Mouse (Mus musculus) thymus, adult 2 months (tissue): Measurements from ENCODE around the gene Ppil2.

ENCODE experiments used
- CTCF ChIP-seq: fragments of 200-500 bp; IDR thresholded peaks from 2 replicates; pipeline ENCODE4 v1.5.1; 2012; ENCODE audit warnings: mild to moderate bottlenecking, control low read depth, low read length, moderate library complexity, borderline replicate concordance; ENCODE audit not compliant: control insufficient read depth, poor library complexity, insufficient read depth; ENCODE audit errors: extremely low read depth
- POLR2A ChIP-seq: fragments of 200-500 bp; IDR thresholded peaks from 2 replicates; pipeline ENCODE4 v1.6.1; 2012; ENCODE audit warnings: mild to moderate bottlenecking, low read length, control low read depth, moderate library complexity; ENCODE audit not compliant: control insufficient read depth, poor library complexity, insufficient read depth; ENCODE audit errors: extremely low read depth

DNA sequence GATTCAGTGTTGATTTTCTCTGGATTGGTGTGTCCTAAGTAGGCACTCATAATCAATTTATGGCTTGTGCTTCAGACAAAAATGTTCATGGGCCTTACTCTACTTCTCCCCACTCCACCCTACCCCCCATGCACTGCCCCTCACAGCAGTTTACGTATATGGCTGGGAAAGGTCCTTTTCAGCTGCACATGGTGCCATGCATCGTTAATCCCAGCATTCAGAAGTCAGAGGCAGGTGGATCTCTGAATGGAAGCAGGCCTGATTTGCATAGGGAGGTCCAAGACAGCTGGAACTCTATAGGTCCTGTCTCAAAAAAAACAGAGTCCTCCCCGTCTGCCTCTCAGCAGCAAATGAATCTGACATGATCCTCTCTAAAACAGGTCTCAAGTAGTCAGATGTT lies 65.8 kb downstream of the Ppil2 start:
- TF ChIP-seq POLR2A (no peak), CTCF (no peak)
